Mouse (Mus musculus): ENCODE results near the gene Ankrd17.

The Ankrd17 gene

GRCm38 (mm10) chr5:90366121-90367066, at the start of gene Ankrd17:
TSS of gene Ankrd17 (minus strand) at chr5:90366577.
- DNase-seq (ENCODE audit: low spot score in 2 of 2): peak; percentile 93

GRCm38 (mm10) chr5:90414925-90415295, 48.5 kb upstream of the Ankrd17 start:
- no peak for DNase-seq (ENCODE audit: low spot score in 2 of 2)

- DNase-seq (ENCODE audit: low spot score in 2 of 2): no peak
Observed at GRCm38 (mm10) chr5:90414142-90414924, 48.0 kb upstream of the Ankrd17 start.

- peak; percentile 44 to 47 for DNase-seq (ENCODE audit: low spot score in 2 of 2)
Observed at GRCm38 (mm10) chr5:90405210-90405609, 38.8 kb upstream of the Ankrd17 start.

- peak in 1 of 2 experiments; percentile 30 for DNase-seq (ENCODE audit: low spot score in 2 of 2)
Observed at GRCm38 (mm10) chr5:90396817-90397216, 30.4 kb upstream of the Ankrd17 start.

- no peak for DNase-seq (ENCODE audit: low spot score in 2 of 2)
Observed at GRCm38 (mm10) chr5:90394322-90394721, 27.9 kb upstream of the Ankrd17 start.

GRCm38 (mm10) chr5:90393764-90394163, 27.4 kb upstream of the Ankrd17 start:
- DNase-seq (ENCODE audit: low spot score in 2 of 2): no peak

GRCm38 (mm10) chr5:90383080-90383479, 16.7 kb upstream of the Ankrd17 start:
- no peak for DNase-seq (ENCODE audit: low spot score in 2 of 2)

GRCm38 (mm10) chr5:90381458-90381857, 15.1 kb upstream of the Ankrd17 start:
- DNase-seq (ENCODE audit: low spot score in 2 of 2): no peak

- no peak for DNase-seq (ENCODE audit: low spot score in 2 of 2)
Observed at GRCm38 (mm10) chr5:90373708-90374107, 7.3 kb upstream of the Ankrd17 start.

GRCm38 (mm10) chr5:90370401-90370800, 4.0 kb upstream of the Ankrd17 start:
- DNase-seq (ENCODE audit: low spot score in 2 of 2): no peak

GRCm38 (mm10) chr5:90367067-90367303, 608 bp upstream of the Ankrd17 start, which contains the start of gene Gm9958:
TSS of gene Gm9958 (plus strand) at chr5:90367204.
- DNase-seq (ENCODE audit: low spot score in 2 of 2): no peak

- peak; percentile 10 to 31 for DNase-seq (ENCODE audit: low spot score in 2 of 2)
Observed at GRCm38 (mm10) chr5:90365141-90365951, 1.0 kb downstream of the Ankrd17 start.

GRCm38 (mm10) chr5:90364526-90364925, 1.9 kb downstream of the Ankrd17 start:
- peak; percentile 44 to 71 for DNase-seq (ENCODE audit: low spot score in 2 of 2)

- no peak for DNase-seq (ENCODE audit: low spot score in 2 of 2)
Observed at GRCm38 (mm10) chr5:90355824-90356223, 10.6 kb downstream of the Ankrd17 start.

GRCm38 (mm10) chr5:90353552-90354317, 12.6 kb downstream of the Ankrd17 start:
- DNase-seq (ENCODE audit: low spot score in 2 of 2): no peak

- no peak for DNase-seq (ENCODE audit: low spot score in 2 of 2)
Observed at GRCm38 (mm10) chr5:90346877-90347276, 19.5 kb downstream of the Ankrd17 start.

- no peak for DNase-seq (ENCODE audit: low spot score in 2 of 2)
Observed at GRCm38 (mm10) chr5:90340847-90341246, 25.5 kb downstream of the Ankrd17 start.

GRCm38 (mm10) chr5:90339953-90340343, 26.4 kb downstream of the Ankrd17 start:
- no peak for DNase-seq (ENCODE audit: low spot score in 2 of 2)

GRCm38 (mm10) chr5:90339129-90339952, 27.0 kb downstream of the Ankrd17 start:
- peak; percentile 53 to 69 for DNase-seq (ENCODE audit: low spot score in 2 of 2)
